Mouse (Mus musculus) limb, embryonic 11.5 days (tissue): Measurements from ENCODE around the gene Ndufa4l2. TPM values are rescaled to one million over a fixed set of nuclear protein-coding genes. Genes with fewer than 3 reads are reported as not detected.

Experiments
- ATAC-seq: fragments of 200-750 bp; cut with Nextera tagmentation; 2 replicates; pipeline ENCODE4 v1.8.0; 2017; ENCODE audit warnings: low read depth; ENCODE audit not compliant: insufficient number of reproducible peaks, low FRiP score, low TSS enrichment
- DNase-seq: peaks from one replicate; pipeline ENCODE4 v3.0.0-alpha.2; 2015; ENCODE audit warnings: low spot score
- H3K27ac ChIP-seq: fragments of 300-500 bp; sonication (generic); replicated peaks from 2 replicates; pipeline ENCODE4 v1.5.1; 2014; ENCODE audit warnings: low read depth, mild to moderate bottlenecking, low read length
- H3K27me3 ChIP-seq: fragments of 300-500 bp; sonication (generic); 2 replicates; pipeline ENCODE4 v1.6.1; 2014; ENCODE audit warnings: mild to moderate bottlenecking, low read length, mixed read lengths; ENCODE audit not compliant: control insufficient read depth, insufficient read depth
- H3K36me3 ChIP-seq: fragments of 300-500 bp; sonication (generic); 2 replicates; pipeline ENCODE4 v1.6.1; 2014; ENCODE audit warnings: mild to moderate bottlenecking, low read length, moderate library complexity, mixed read lengths; ENCODE audit not compliant: control insufficient read depth, insufficient read depth
- H3K4me1 ChIP-seq: fragments of 300-500 bp; sonication (generic); 2 replicates; pipeline ENCODE4 v1.6.1; 2014; ENCODE audit warnings: low read length, mixed read lengths; ENCODE audit not compliant: control insufficient read depth, insufficient read depth
- H3K4me2 ChIP-seq: fragments of 300-500 bp; sonication (generic); 2 replicates; pipeline ENCODE4 v1.6.1; 2014; ENCODE audit warnings: low read depth, mild to moderate bottlenecking, moderate library complexity; ENCODE audit not compliant: severe bottlenecking
- H3K4me3 ChIP-seq: fragments of 300-500 bp; sonication (generic); 2 replicates; pipeline ENCODE4 v1.5.1; 2014; ENCODE audit warnings: low read depth, low read length
- H3K9ac ChIP-seq: fragments of 300-500 bp; sonication (generic); 2 replicates; pipeline ENCODE4 v1.6.1; 2014; ENCODE audit warnings: mild to moderate bottlenecking, low read length
- H3K9me3 ChIP-seq: fragments of 300-500 bp; sonication (generic); 2 replicates; pipeline ENCODE4 v1.6.1; 2016; ENCODE audit warnings: low read length; ENCODE audit not compliant: control insufficient read depth
- WGBS: fragments of 180-500 bp; shearing (Covaris S2); extraction: QIAGEN DNeasy Blood & Tissue Kit; methylation state at CpG from one replicate; pipeline ENCODE4 v1.1.7; 2014; 5-methylcytosine and 5-hydroxymethylcytosine counted together
- polyA plus RNA-seq: library from polyadenylated mRNA; unstranded; fragments of >200 nt; fragmentation: Nextera tagmentation; extraction: Ambion mirVana; gene quantifications from 2 replicates; pipeline ENCODE4 v1.2.1, GENCODE M21; 2014

Ndufa4l2 gene
- polyA plus RNA-seq, 1 experiment from 2014 or later = 0.96 TPM

DNA sequence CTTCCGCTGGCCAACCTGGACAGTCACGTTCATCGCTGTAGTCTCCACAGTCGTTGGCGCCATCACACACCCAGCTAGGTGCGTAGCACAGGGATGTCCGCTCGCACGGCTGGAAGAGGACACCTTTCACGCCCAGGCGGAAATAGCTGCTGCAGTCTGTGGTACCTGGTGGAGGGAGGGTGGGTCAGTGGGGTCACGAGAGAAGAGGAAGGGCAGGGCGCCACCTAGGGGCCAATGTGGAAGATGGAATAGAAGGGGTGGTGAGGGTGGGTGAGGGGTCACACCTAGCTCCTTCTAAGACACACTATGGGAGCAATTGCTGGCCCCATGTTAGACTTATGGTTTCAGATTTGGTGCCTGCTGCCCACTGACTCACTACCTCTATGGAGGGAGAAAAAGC lies 42.6 kb downstream of the Ndufa4l2 start:
- 87% methylated on average over 13 of the region's 13 CpGs for WGBS
- DNase-seq (peak; percentile 43), ATAC-seq (no peak)
- Histone ChIP-seq H3K27ac (no peak overlapping the region), H3K27me3 (no peaks in the 10 kb centered on the region), H3K4me2 (no peak overlapping the region), H3K9ac (no peak overlapping the region), H3K36me3 (peaks cover 56% of the 10 kb centered on the region), H3K9me3 (peaks cover 2% of the 10 kb centered on the region; the same call in 1 of the 2 replicates), H3K4me3 (no peak overlapping the region), H3K4me1 (no peaks in the 10 kb centered on the region)

DNA sequence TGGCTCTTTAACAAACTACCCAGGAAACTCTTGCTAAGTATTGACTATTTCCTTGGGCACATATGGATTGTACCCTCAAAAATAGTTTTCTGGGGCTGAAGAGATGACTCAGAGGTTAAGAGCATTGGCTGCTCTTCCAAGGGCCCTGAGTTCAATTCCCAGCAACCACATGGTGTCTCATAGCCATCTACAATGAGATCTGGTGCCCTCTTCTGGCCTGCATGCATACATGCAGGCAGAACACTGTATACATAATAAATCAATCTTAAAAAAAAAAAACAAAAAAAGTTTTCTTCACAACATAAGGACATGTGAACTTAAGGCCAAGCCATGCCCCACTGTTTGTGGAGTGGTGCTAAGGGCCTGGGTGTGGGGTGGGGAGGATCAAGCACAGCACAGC lies 46.4 kb downstream of the Ndufa4l2 start:
- no peak for DNase-seq
- Histone ChIP-seq H3K9me3 (peaks cover under 1% of the 10 kb centered on the region; the same call in 1 of the 2 replicates), H3K9ac (no peak overlapping the region), H3K27me3 (no peaks in the 10 kb centered on the region), H3K36me3 (peaks cover 47% of the 10 kb centered on the region), H3K4me2 (no peak overlapping the region), H3K4me1 (no peaks in the 10 kb centered on the region), H3K4me3 (no peak overlapping the region), H3K27ac (no peak overlapping the region)
- no peak for ATAC-seq

DNA sequence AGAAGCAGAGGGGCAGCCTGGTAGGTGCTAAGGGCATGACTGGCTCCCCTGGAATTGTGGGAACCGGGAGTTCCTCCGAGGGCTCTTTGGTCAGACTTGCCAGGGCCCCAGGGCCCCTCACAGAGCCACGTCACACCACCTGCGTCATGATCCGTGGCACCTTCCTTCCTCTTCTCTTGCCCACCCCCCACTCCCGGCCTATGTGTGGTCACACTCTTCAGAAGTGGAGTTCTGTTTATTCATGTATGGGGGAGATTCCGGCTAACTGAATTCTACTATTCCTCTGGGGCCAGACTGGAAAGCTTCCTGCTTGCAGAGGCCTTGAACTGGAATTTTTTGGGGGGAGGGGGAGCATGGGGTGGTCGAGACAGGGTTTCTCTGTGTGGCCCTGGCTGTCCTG lies 49.1 kb downstream of the Ndufa4l2 start:
- Histone ChIP-seq H3K9me3 (no peaks in the 10 kb centered on the region), H3K4me3 (no peak overlapping the region), H3K27me3 (no peaks in the 10 kb centered on the region), H3K9ac (no peak overlapping the region), H3K4me2 (no peak overlapping the region), H3K27ac (no peak overlapping the region), H3K4me1 (no peaks in the 10 kb centered on the region), H3K36me3 (peaks cover 26% of the 10 kb centered on the region)
- no peak for DNase-seq
- 82% methylated on average over 8 of the region's 8 CpGs for WGBS
- no peak for ATAC-seq

DNA sequence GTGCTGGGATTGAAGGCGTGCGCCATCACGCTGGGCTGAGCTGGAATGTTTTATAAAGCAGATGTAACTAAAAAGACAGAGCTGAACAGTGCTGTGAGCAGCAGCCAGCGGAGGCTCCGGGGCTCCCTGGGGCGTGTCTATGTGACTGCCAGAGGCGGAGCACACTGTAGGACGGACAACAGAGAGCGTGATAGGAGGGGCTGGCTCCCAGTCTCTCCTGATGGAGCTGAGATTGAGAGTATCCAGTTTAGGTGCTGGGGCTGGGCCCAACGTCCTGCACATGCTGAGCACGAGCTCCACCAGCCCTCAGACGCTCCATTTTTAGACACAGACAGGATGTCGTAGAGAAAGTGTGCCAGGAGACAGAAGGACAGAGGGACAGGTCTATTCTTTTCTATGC lies 49.5 kb downstream of the Ndufa4l2 start:
- no peak overlapping the region for H3K27ac ChIP-seq
- H3K4me2 ChIP-seq = no peak overlapping the region
- H3K4me3 ChIP-seq = no peak overlapping the region
- no peaks in the 10 kb centered on the region for H3K9me3 ChIP-seq
- no peaks in the 10 kb centered on the region for H3K27me3 ChIP-seq
- no peak overlapping the region for H3K9ac ChIP-seq
- H3K4me1 ChIP-seq = no peaks in the 10 kb centered on the region
- ATAC-seq (0 out of 2 replicates have a peak, but pooled peaks have one; percentile 11), DNase-seq (no peak)
- WGBS = 66% methylated on average over 13 of the region's 13 CpGs
- H3K36me3 ChIP-seq = peaks cover 25% of the 10 kb centered on the region

Other genes with a start within 250 kb of the Ndufa4l2 start
- 160 and 170 TPM in 2 replicates for gene Dctn2, start 248.6 kb upstream of the Ndufa4l2 start, polyA plus RNA-seq
- gene Mbd6, start 225.9 kb upstream of the Ndufa4l2 start, polyA plus RNA-seq = 17.0 and 17.2 TPM in 2 replicates
- 167 and 170 TPM in 2 replicates for gene Mars, start 203.2 kb upstream of the Ndufa4l2 start, polyA plus RNA-seq
- gene Arhgap9, start 193.0 kb upstream of the Ndufa4l2 start, polyA plus RNA-seq = 5.3 and 5.5 TPM in 2 replicates
- 8.5 and 11.2 TPM in 2 replicates for gene Gli1, start 173.0 kb upstream of the Ndufa4l2 start, polyA plus RNA-seq
- 0.03 and 0.15 TPM in 2 replicates for gene Inhbe, start 160.6 kb upstream of the Ndufa4l2 start, polyA plus RNA-seq
- gene Inhbc, start 144.5 kb upstream of the Ndufa4l2 start, polyA plus RNA-seq = 0.15 TPM in 1 of 2 replicates, not detected in the other
- 35.8 and 45.7 TPM in 2 replicates for gene R3hdm2, start 134.6 kb upstream of the Ndufa4l2 start, polyA plus RNA-seq
- 0.21 and 0.34 TPM in 2 replicates for gene Stac3, start 13.3 kb upstream of the Ndufa4l2 start, polyA plus RNA-seq
- gene Shmt2, start 7.5 kb downstream of the Ndufa4l2 start, polyA plus RNA-seq = 102 and 104 TPM in 2 replicates
- 0.95 and 1.2 TPM in 2 replicates for gene Nxph4, start 19.6 kb downstream of the Ndufa4l2 start, polyA plus RNA-seq
- gene Lrp1, start 106.2 kb downstream of the Ndufa4l2 start, polyA plus RNA-seq = 57.6 and 63.2 TPM in 2 replicates
- gene Stat6, start 128.0 kb downstream of the Ndufa4l2 start, polyA plus RNA-seq = 5.7 and 7.2 TPM in 2 replicates
- gene Nemp1, start 151.9 kb downstream of the Ndufa4l2 start, polyA plus RNA-seq = 12.5 and 15.0 TPM in 2 replicates
- gene Nab2, start 153.6 kb downstream of the Ndufa4l2 start, polyA plus RNA-seq = 12.7 and 13.1 TPM in 2 replicates
- gene Myo1a, start 190.2 kb downstream of the Ndufa4l2 start, polyA plus RNA-seq = 0.40 and 0.61 TPM in 2 replicates
- 1.9 and 2.9 TPM in 2 replicates for gene Tac2, start 209.5 kb downstream of the Ndufa4l2 start, polyA plus RNA-seq
- 7.2 and 7.7 TPM in 2 replicates for gene Zbtb39, start 224.6 kb downstream of the Ndufa4l2 start, polyA plus RNA-seq
- gene Gpr182, start 236.8 kb downstream of the Ndufa4l2 start, polyA plus RNA-seq = 0.27 and 0.33 TPM in 2 replicates
- not detected in 2 replicates for gene Rdh1, start 244.8 kb downstream of the Ndufa4l2 start, polyA plus RNA-seq
- gene Rdh16f1, start 244.8 kb downstream of the Ndufa4l2 start, polyA plus RNA-seq = not detected in 2 replicates